Comparison of ENCODE assay signal across 8 mouse cellular contexts in genomic region chr4:154864271-154864771, GRCm38 (mm10). TPM values are rescaled to one million over a fixed set of nuclear protein-coding genes. Genes with fewer than 3 reads are reported as not detected.
DNase-seq lines count a peak whose midpoint lies in the region; ATAC-seq lines count a peak whose summit lies in the region.

No protein-coding gene starts in this region.

- H3K9ac ChIP-seq in forebrain, embryonic 11.5 days (ENCODE audit: low read length), result peak overlapping the region; percentile 59
- H3K9ac ChIP-seq in heart, embryonic 16.5 days (ENCODE audit: low read length), result peak overlapping the region; percentile 60
- H3K9ac ChIP-seq in liver, embryonic 13.5 days, result peak overlapping the region; percentile 64
- no peak overlapping the region for H3K9ac ChIP-seq in stomach, embryonic 15.5 days

- 0 out of 2 replicates have a peak overlapping the region, but pooled peaks have one; percentile 32 for H3K27ac ChIP-seq in forebrain, embryonic 11.5 days (ENCODE audit: low read depth, low read length)
- H3K27ac ChIP-seq in heart, embryonic 16.5 days (ENCODE audit: low read length), result 0 out of 2 replicates have a peak overlapping the region, but pooled peaks have one; percentile 5
- peak overlapping the region; percentile 21; the same call in 1 of the 2 replicates for H3K27ac ChIP-seq in liver, embryonic 13.5 days
- peak overlapping the region; percentile 75 for H3K27ac ChIP-seq in stomach, embryonic 15.5 days

- ATAC-seq in forebrain, embryonic 11.5 days (replicated peaks; ENCODE audit: low FRiP score), result peak; percentile 93
- peak; percentile 95 for ATAC-seq in heart, embryonic 16.5 days (replicated peaks; ENCODE audit: extremely low read depth, insufficient read depth, low FRiP score)
- ATAC-seq in liver, embryonic 13.5 days (ENCODE audit: low read depth), result peak; percentile 85
- peak; percentile 90 for ATAC-seq in stomach, embryonic 15.5 days (ENCODE audit: insufficient read depth, low FRiP score, low read depth)

- no peaks in the 10 kb centered on the region for H3K36me3 ChIP-seq in forebrain, embryonic 11.5 days (ENCODE audit: control insufficient read depth, insufficient read depth, low read length)
- no peaks in the 10 kb centered on the region for H3K36me3 ChIP-seq in heart, embryonic 16.5 days (ENCODE audit: control insufficient read depth, insufficient read depth)
- H3K36me3 ChIP-seq in liver, embryonic 13.5 days, result no peaks in the 10 kb centered on the region
- H3K36me3 ChIP-seq in stomach, embryonic 15.5 days, result no peaks in the 10 kb centered on the region

- WGBS in forebrain, embryonic 11.5 days, result under 1% methylated on average over 18 of the region's 18 CpGs
- 1% methylated on average over 18 of the region's 18 CpGs for WGBS in heart, embryonic 16.5 days
- WGBS in liver, embryonic 13.5 days (ENCODE audit: insufficient replicate concordance), result 3% methylated on average over 18 of the region's 18 CpGs
- WGBS in stomach, embryonic 15.5 days, result 2% methylated on average over 18 of the region's 18 CpGs

- peak overlapping the region; percentile 33 for H3K4me3 ChIP-seq in forebrain, embryonic 11.5 days (ENCODE audit: low read depth, low read length)
- H3K4me3 ChIP-seq in heart, embryonic 16.5 days (ENCODE audit: low read length), result peak overlapping the region; percentile 51
- peak overlapping the region; percentile 50 for H3K4me3 ChIP-seq in liver, embryonic 13.5 days (replicated peaks)
- H3K4me3 ChIP-seq in stomach, embryonic 15.5 days (replicated peaks), result peak overlapping the region; percentile 39

- H3K4me1 ChIP-seq in forebrain, embryonic 11.5 days (replicated peaks; ENCODE audit: control insufficient read depth, insufficient read depth, low read length), result peaks cover 3% of the 10 kb centered on the region; the same call in 1 of the 2 replicates
- H3K4me1 ChIP-seq in heart, embryonic 16.5 days (ENCODE audit: control insufficient read depth, insufficient read depth, low read length), result no peaks in the 10 kb centered on the region; the same call in 1 of the 2 replicates
- H3K4me1 ChIP-seq in liver, embryonic 13.5 days (replicated peaks), result peaks cover 14% of the 10 kb centered on the region
- peaks cover 10% of the 10 kb centered on the region for H3K4me1 ChIP-seq in stomach, embryonic 15.5 days

- H3K9me3 ChIP-seq in forebrain, embryonic 11.5 days (ENCODE audit: control insufficient read depth, low read length), result no peaks in the 10 kb centered on the region
- H3K9me3 ChIP-seq in heart, embryonic 16.5 days (replicated peaks; ENCODE audit: control insufficient read depth, low read length), result no peaks in the 10 kb centered on the region
- H3K9me3 ChIP-seq in liver, embryonic 13.5 days (replicated peaks), result no peaks in the 10 kb centered on the region
- no peaks in the 10 kb centered on the region for H3K9me3 ChIP-seq in stomach, embryonic 15.5 days

- peak; percentile 94 for DNase-seq in A20 (ENCODE audit: low read depth, low spot score)
- DNase-seq in c-Kit-positive CD71-negative TER-119-negative erythroid progenitor cells, embryonic 14.5 days (ENCODE audit: low read depth), result peak; percentile 76
- DNase-seq in forebrain, embryonic 11.5 days (ENCODE audit: low spot score), result peak; percentile 96
- DNase-seq in kidney, postnatal 25 days, result peak; percentile 96 to 97
- DNase-seq in liver, embryonic 13.5 days, result peak; percentile 71
- peak; percentile 80 to 86 for DNase-seq in natural killer cell, adult 2 months (ENCODE audit: low spot score in 2 of 2)

- peak overlapping the region; percentile 68 for H3K4me2 ChIP-seq in forebrain, embryonic 11.5 days (ENCODE audit: low read depth, low read length, severe bottlenecking)
- peak overlapping the region; percentile 73 for H3K4me2 ChIP-seq in heart, embryonic 16.5 days (ENCODE audit: low read depth, low read length)
- peak overlapping the region; percentile 66 for H3K4me2 ChIP-seq in liver, embryonic 13.5 days
- peak overlapping the region; percentile 63 for H3K4me2 ChIP-seq in stomach, embryonic 15.5 days

- no peaks in the 10 kb centered on the region; the same call in 1 of the 2 replicates for H3K27me3 ChIP-seq in forebrain, embryonic 11.5 days (ENCODE audit: control insufficient read depth, insufficient read depth, low read length)
- H3K27me3 ChIP-seq in heart, embryonic 16.5 days (ENCODE audit: control insufficient read depth, insufficient read depth, low read length), result no peaks in the 10 kb centered on the region
- peaks cover 21% of the 10 kb centered on the region for H3K27me3 ChIP-seq in liver, embryonic 13.5 days
- no peaks in the 10 kb centered on the region for H3K27me3 ChIP-seq in stomach, embryonic 15.5 days (replicated peaks)

RNA-seq across cellular contexts. Expression of gene Mmel1, which starts 5.1 kb away (rescaled TPM):
- polyA plus RNA-seq in forebrain, embryonic 11.5 days (2014; fragmentation: Nextera tagmentation; extraction: Ambion mirVana), result 0.21 TPM in 1 of 2 replicates, not detected in the other
- 0.24 and 0.42 TPM in 2 replicates for polyA plus RNA-seq in heart, embryonic 16.5 days (2015; fragmentation: Nextera tagmentation; extraction: Ambion mirVana)
- 2.4 TPM in 2 replicates for polyA plus RNA-seq in liver, embryonic 13.5 days (2015; fragmentation: Nextera tagmentation; extraction: Ambion mirVana)
- 0.21 and 0.23 TPM in 2 replicates for polyA plus RNA-seq in stomach, embryonic 15.5 days (2015; fragmentation: Nextera tagmentation; extraction: Ambion mirVana)

RNA-seq across cellular contexts. Expression of gene Ttc34, which starts 27.1 kb away (rescaled TPM):
- polyA plus RNA-seq in forebrain, embryonic 11.5 days (2014; fragmentation: Nextera tagmentation; extraction: Ambion mirVana), result 0.11 and 0.20 TPM in 2 replicates
- polyA plus RNA-seq in heart, embryonic 16.5 days (2015; fragmentation: Nextera tagmentation; extraction: Ambion mirVana), result 0.12 and 0.31 TPM in 2 replicates
- 0.03 TPM in 1 of 2 replicates, not detected in the other for polyA plus RNA-seq in liver, embryonic 13.5 days (2015; fragmentation: Nextera tagmentation; extraction: Ambion mirVana)
- polyA plus RNA-seq in stomach, embryonic 15.5 days (2015; fragmentation: Nextera tagmentation; extraction: Ambion mirVana), result 0.08 and 0.17 TPM in 2 replicates

RNA-seq across cellular contexts. Expression of gene Fam213b, which starts 34.6 kb away (rescaled TPM):
- 29.4 and 32.0 TPM in 2 replicates for polyA plus RNA-seq in forebrain, embryonic 11.5 days (2014; fragmentation: Nextera tagmentation; extraction: Ambion mirVana)
- 58.9 and 62.9 TPM in 2 replicates for polyA plus RNA-seq in heart, embryonic 16.5 days (2015; fragmentation: Nextera tagmentation; extraction: Ambion mirVana)
- polyA plus RNA-seq in liver, embryonic 13.5 days (2015; fragmentation: Nextera tagmentation; extraction: Ambion mirVana), result 9.0 and 9.2 TPM in 2 replicates
- polyA plus RNA-seq in stomach, embryonic 15.5 days (2015; fragmentation: Nextera tagmentation; extraction: Ambion mirVana), result 29.1 and 30.6 TPM in 2 replicates

Comparison
In these comparisons a context has a peak if more than half of its experiments do, and no peak if none do; other contexts are left out.
1. Peak in every context shown above with its lines: DNase-seq, ATAC-seq, H3K4me3 ChIP-seq and H3K27ac ChIP-seq.
2. H3K27ac ChIP-seq: peak in every context shown above with its lines; median percentile 75 in stomach, embryonic 15.5 days; 32 in forebrain, embryonic 11.5 days; 21 in liver, embryonic 13.5 days; 5 in heart, embryonic 16.5 days.